Mouse (Mus musculus): ENCODE measurements around the gene Adamts3. TPM values are rescaled to one million over a fixed set of nuclear protein-coding genes. Genes with fewer than 3 reads are reported as not detected.

Gene Adamts3
- 1 to 10 TPM; 4.6 to 5.7 TPM for total RNA-seq (2021)

DNA sequence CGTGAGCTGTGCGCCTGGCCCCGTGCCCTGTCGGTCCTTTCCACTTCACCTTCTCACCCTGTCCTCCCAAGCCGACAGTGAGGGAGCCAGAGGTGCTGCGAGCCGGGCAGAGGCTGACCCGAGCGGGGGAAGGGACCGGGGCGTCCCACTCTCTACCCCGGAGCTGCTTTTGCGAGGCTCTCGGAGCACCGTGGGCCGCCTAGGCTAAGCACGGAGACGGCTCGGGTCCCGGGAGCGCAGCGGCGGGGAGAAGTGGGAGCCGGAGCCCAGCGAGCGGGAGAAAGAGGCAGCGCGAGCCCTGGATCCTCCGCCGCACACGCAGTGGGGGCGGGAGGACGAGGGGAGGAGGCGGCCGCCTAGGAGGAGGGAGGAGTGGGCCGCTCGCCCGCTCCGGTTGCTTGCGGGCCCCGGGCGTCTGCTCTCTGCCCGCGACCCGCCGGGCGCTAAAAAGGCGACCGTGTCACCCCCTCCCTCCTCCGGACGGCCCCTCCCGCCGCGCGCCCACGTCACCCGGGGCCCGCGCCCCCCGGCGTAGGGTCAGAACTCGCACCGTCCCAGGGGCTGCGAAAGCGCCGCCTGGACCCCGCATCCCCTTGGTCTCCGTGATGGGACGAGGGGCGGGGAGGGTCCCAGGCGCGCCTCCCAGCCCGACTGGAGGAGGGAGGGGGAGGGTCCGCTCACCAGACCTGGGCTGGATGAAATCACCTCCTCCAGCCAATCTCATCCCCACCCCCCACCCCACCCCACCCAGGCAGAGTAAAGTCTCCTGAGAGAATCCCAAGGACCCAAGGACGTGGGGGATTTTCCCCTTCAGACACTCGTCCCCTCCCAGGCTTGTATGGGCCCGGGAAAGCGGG, at the start of gene Adamts3:
TSS of gene Adamts3 (minus strand) at position 284 of the 857 bp plus-strand sequence.
- intact Hi-C loops (cut with DNase I) = loop anchor here (2.0 kb wide), 1 partner anchor 42 kb away; no protein-coding TSS in a partner anchor
- DNase-seq = peak; percentile 53 to 74

DNA sequence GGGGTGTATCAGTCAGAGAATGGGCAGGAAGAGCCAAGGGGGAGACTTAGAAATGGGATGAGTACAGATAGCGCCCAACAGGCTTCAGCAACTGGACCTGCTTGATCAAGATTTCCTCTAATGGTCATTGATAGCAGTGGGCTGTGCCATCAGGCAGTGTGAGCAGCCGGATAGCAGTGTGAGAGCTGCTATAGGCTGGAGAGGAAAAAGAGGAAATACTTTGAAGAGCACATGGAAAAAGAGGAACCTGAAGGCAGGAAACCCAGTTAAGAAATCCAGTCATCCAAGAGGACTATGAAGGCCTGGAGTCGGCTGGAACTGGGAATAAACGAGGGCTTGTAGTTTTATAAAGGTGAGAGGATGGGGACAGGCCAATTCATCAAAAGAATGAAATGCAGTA, 48.4 kb upstream of the Adamts3 start:
- no peak for DNase-seq
- intact Hi-C loops (cut with DNase I) = no loop called here

- DNase-seq = no peak
- intact Hi-C loops (cut with DNase I) = no loop called here
Measured at GRCm38 (mm10) chr5:89912359-89912758, 29.2 kb upstream of the Adamts3 start.

- intact Hi-C loops (cut with DNase I) = no loop called here
- DNase-seq = no peak
Measured at GRCm38 (mm10) chr5:89911950-89912349, 28.8 kb upstream of the Adamts3 start.

GRCm38 (mm10) chr5:89911508-89911907, 28.4 kb upstream of the Adamts3 start:
- intact Hi-C loops (cut with DNase I) = no loop called here

DNA sequence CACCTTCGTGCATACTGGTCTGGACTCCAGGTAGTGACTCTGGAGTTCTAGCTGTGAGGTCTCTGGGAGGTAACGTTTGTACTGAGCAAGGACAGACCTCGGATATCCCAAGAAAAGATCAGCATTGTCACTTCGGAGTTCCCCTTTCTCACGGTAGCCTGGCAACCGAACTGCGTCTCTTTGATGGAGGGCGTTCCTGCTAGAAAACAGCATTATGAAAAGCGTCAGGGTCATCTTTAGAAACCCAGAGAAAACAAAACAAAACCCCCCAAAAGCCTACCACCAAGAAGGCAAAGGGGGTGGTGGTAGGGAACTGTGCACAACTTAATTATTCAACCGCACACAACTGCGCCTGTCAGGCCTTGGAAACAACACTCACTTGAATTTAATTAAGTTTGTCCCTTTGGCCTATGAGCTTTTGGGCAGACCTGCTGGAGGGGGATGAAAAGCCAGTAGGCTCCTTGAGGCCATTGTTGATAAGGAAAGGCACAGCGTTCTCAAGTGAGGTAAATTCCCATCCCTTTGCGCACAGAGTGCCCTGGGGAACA, 23.8 kb upstream of the Adamts3 start:
- no peak for DNase-seq
- intact Hi-C loops (cut with DNase I) = no loop called here

More at GRCm38 (mm10) chr5:89911508-89911907, 28.4 kb upstream of the Adamts3 start:
- DNase-seq = no peak

- no peak for DNase-seq
- intact Hi-C loops (cut with DNase I) = no loop called here
Measured at GRCm38 (mm10) chr5:89901026-89901425, 17.9 kb upstream of the Adamts3 start.

- intact Hi-C loops (cut with DNase I) = no loop called here
Measured at GRCm38 (mm10) chr5:89897495-89897894, 14.4 kb upstream of the Adamts3 start.

GRCm38 (mm10) chr5:89895520-89895919, 12.4 kb upstream of the Adamts3 start:
- intact Hi-C loops (cut with DNase I) = no loop called here
- no peak for DNase-seq

More at GRCm38 (mm10) chr5:89897495-89897894, 14.4 kb upstream of the Adamts3 start:
- DNase-seq = peak; percentile 49 to 70

- intact Hi-C loops (cut with DNase I) = no loop called here
Measured at GRCm38 (mm10) chr5:89884991-89885390, 1.9 kb upstream of the Adamts3 start.

DNA sequence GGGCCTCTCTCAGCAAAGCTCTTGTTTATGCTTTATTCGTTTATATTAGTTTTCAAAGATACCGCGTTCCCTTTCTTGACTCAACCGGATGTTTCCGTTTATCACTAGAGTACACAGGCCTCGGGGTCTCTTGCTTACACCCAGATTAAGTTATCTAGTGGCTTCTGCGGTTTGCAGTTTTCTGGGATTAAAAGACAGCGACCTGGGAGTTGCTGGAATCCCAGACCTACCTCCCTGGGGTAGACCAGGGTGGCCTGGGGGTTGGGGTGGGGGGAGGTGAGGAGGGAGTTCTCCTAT, 722 bp upstream of the Adamts3 start:
- intact Hi-C loops (cut with DNase I) = loop anchor here (2.0 kb wide), 1 partner anchor 43 kb away; no protein-coding TSS in a partner anchor
- no peak for DNase-seq

More at GRCm38 (mm10) chr5:89884991-89885390, 1.9 kb upstream of the Adamts3 start:
- no peak for DNase-seq

GRCm38 (mm10) chr5:89882091-89882734, 921 bp downstream of the Adamts3 start:
- intact Hi-C loops (cut with DNase I) = loop anchor here (2.0 kb wide), 1 partner anchor 41 kb away; no protein-coding TSS in a partner anchor
- DNase-seq = peak; percentile 58 to 71

DNA sequence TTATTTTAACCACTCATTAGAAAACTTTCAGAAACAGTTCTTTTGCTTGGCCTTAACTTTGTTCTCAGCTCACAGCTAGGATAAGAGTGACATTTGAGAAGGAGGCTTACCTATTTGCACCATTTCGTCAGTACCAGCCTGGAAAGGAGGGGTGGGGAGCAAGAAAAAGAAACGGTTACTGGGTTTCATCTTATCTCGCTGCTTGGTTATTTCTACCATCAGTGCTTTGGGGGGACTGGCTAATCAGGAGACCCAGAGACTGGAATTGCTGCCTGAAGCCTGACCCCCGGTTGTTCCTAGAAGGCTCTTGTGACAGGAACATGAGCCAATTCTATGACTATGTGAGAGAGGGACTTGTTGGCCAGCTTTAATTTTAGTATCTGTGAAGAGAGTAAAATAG, 1.7 kb downstream of the Adamts3 start:
- intact Hi-C loops (cut with DNase I) = no loop called here
- no peak for DNase-seq

GRCm38 (mm10) chr5:89878866-89879392, 4.2 kb downstream of the Adamts3 start:
- intact Hi-C loops (cut with DNase I) = no loop called here
- no peak for DNase-seq

DNA sequence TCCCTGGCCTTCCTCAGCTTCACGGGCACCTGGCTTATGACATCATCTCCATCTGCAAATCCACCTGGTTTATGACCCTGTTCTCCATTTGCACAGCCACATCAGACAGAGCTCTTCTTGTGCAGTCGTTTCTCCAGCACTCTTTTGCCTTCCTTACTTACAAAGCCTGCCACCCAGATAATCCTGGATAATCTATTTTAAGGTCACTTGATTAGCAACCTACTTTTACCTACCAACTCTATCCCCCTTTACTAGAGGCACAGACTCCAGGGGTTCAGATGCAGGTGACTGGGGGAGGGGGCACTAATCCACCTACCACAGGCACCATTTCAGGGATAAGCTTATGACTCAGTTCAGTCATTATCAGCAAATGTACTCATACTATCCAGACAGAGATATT, 10.5 kb downstream of the Adamts3 start:
- no peak for DNase-seq
- intact Hi-C loops (cut with DNase I) = no loop called here

GRCm38 (mm10) chr5:89859603-89860002, 23.5 kb downstream of the Adamts3 start:
- intact Hi-C loops (cut with DNase I) = no loop called here
- DNase-seq = no peak

- intact Hi-C loops (cut with DNase I) = no loop called here
- no peak for DNase-seq
Measured at GRCm38 (mm10) chr5:89858837-89859236, 24.3 kb downstream of the Adamts3 start.

- intact Hi-C loops (cut with DNase I) = no loop called here
- DNase-seq = no peak
Measured at GRCm38 (mm10) chr5:89846551-89846950, 36.6 kb downstream of the Adamts3 start.

DNA sequence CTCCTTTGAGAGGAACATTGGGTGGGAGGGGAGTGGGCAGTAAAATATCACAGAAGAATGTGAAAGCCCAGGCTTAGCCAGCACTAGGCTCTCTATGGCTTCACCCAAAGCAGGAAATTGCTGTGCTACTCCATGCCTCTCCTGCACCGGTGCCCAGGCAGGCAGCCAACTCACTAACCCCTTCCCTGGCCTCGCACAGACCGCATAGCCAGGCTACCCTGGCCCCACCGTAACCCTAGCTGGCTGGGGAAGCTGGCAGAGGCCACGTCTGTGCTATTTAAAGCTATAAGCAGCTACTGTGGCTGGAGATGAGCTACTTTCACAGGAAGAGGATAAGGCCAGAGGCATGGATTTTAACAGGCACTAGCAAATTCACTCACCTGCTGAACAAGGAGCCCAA, 38.8 kb downstream of the Adamts3 start:
- intact Hi-C loops (cut with DNase I) = no loop called here
- DNase-seq = peak; percentile 64 to 68

- intact Hi-C loops (cut with DNase I) = no loop called here
- DNase-seq = no peak
Measured at GRCm38 (mm10) chr5:89843478-89843877, 39.7 kb downstream of the Adamts3 start.

DNA sequence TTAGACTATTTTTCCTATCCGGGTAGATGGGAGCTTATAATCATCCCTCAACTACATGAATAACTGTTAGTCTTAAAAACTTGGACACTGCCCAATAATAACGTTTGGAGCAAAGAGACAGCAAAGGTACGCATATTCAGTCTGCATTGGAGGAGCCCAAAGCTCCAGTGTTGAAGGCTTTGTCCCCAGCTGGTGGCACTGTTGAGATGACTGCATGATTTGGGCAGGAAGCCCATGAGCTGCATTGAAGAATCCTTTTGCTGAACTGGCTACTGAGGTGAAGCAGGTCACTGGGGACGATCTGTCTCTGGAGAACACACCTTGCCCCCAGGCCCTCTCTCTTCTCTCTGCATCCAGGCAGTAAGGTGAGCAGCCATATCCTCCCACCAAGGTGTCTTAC, 43.5 kb downstream of the Adamts3 start:
- DNase-seq = peak; percentile 40 to 44
- intact Hi-C loops (cut with DNase I) = loop anchor here (1.0 to 2.0 kb wide), 3 partner anchors 43 to 355 kb away; partner anchors contain the start of gene Adamts3

Data from heart, postnatal 36 days (tissue).